Mouse (Mus musculus): Measurements from ENCODE around the gene Selp. TPM values are rescaled to one million over a fixed set of nuclear protein-coding genes. Genes with fewer than 3 reads are reported as not detected.

Gene Selp
- total and polyA plus RNA-seq, 3 experiments, result not detected

DNA sequence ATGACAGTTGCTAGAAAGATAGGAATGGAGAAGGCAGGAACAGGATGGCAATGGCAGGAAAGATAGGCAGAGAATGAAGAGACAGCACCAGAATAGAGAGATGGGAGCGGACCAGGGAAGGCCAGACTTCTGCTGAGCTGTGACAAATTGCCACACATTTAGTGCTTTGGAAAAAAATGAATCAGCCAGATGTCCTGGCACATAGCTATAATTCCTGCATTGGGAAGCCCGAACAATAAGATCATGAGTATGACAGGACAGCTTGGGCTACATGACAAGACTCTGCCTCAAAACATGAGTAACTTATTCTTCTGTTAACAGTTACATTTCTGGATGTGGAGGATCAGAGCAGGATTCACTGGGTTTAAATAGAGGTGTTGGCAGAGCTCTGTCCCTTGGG is 44.7 kb downstream of the Selp start:
- no peak for TF ChIP-seq MEF2A (IDR thresholded peaks at IDR 0.05; ENCODE audit: extremely low read depth, insufficient replicate concordance, low read depth, low read length, poor library complexity, severe bottlenecking)
- no peak for TF ChIP-seq USF1 (IDR thresholded peaks at IDR 0.05; ENCODE audit: low read depth, low read length)
- TF ChIP-seq RCOR1 (IDR thresholded peaks at IDR 0.05; ENCODE audit: low read depth, low read length), result no peak
- TF ChIP-seq HCFC1 (IDR thresholded peaks at IDR 0.05; ENCODE audit: low read depth, low read length), result no peak
- TF ChIP-seq NELFE (IDR thresholded peaks at IDR 0.05; ENCODE audit: low read depth, low read length), result no peak
- TF ChIP-seq MYC (IDR thresholded peaks at IDR 0.05; ENCODE audit: low read depth, low read length), result no peak
- TF ChIP-seq ZC3H11A (IDR thresholded peaks at IDR 0.05; ENCODE audit: low read depth, low read length), result no peak
- TF ChIP-seq POLR2AphosphoS5 (IDR thresholded peaks at IDR 0.05; ENCODE audit: borderline replicate concordance, low read depth, low read length), result no peak
- no peak for TF ChIP-seq MAFK (IDR thresholded peaks at IDR 0.05; ENCODE audit: borderline replicate concordance, low read depth, low read length)
- TF ChIP-seq SIN3A (IDR thresholded peaks at IDR 0.05; ENCODE audit: low read length), result no peak
- no peak for TF ChIP-seq SMC3 (IDR thresholded peaks at IDR 0.05; ENCODE audit: low read depth, low read length)
- no peak for TF ChIP-seq TCF12 (IDR thresholded peaks at IDR 0.05; ENCODE audit: low read depth, low read length)
- no peak for TF ChIP-seq UBTF (IDR thresholded peaks at IDR 0.05; ENCODE audit: borderline replicate concordance, insufficient read depth, low read depth, low read length)
- no peaks in the 10 kb centered on the region for H3K79me2 ChIP-seq (ENCODE audit: control insufficient read depth, insufficient read depth, low read length, poor library complexity)
- DNase-seq (ENCODE audit: low read depth, low spot score), result no peak
- no peak overlapping the region for H3K9ac ChIP-seq (ENCODE audit: control insufficient read depth, low read depth, low read length, poor library complexity, severe bottlenecking)
- H3K4me1 ChIP-seq (ENCODE audit: control insufficient read depth in 1 of 2, insufficient read depth in 2 of 2, low read length in 2 of 2), result no peaks in the 10 kb centered on the region
- H3K36me3 ChIP-seq (ENCODE audit: control insufficient read depth in 1 of 2, insufficient read depth in 2 of 2, low read length in 2 of 2), result no peaks in the 10 kb centered on the region
- no peak overlapping the region for H3K27ac ChIP-seq (ENCODE audit: control insufficient read depth, low read depth, low read length)
- peaks cover 0 to 9% of the 10 kb centered on the region in 2 experiments for H3K27me3 ChIP-seq (ENCODE audit: control insufficient read depth in 1 of 2, insufficient read depth in 2 of 2, low read length in 2 of 2)
- no peaks in the 10 kb centered on the region for H3K9me3 ChIP-seq (replicated peaks; ENCODE audit: insufficient read depth, low read length)
- H3K4me3 ChIP-seq (ENCODE audit: control insufficient read depth in 1 of 2, insufficient read depth in 1 of 2, low read depth in 2 of 2, low read length in 2 of 2), result no peak overlapping the region

DNA sequence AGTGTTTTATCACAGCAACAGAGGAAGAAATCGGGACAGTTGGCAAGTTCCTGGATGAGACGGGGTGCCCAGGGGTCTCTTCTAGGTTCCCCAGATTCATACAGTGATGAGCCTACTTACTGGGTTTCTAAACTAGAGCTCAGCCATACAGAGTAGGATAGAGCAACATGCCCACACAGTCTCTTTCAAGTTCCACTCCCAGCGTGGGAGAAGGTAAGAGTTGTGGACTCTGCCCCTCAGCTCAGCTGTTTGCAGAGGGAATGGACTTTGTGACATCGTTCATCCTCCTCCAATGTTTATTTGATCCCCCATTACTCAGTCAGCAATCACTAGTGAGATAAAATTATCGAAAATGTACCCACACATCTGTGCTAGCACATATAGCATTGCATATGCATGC is 47.7 kb downstream of the Selp start:
- no peak overlapping the region for H3K4me3 ChIP-seq (ENCODE audit: control insufficient read depth in 1 of 2, insufficient read depth in 1 of 2, low read depth in 2 of 2, low read length in 2 of 2)
- no peaks in the 10 kb centered on the region for H3K79me2 ChIP-seq (ENCODE audit: control insufficient read depth, insufficient read depth, low read length, poor library complexity)
- no peak for TF ChIP-seq MYB (IDR thresholded peaks at IDR 0.05; ENCODE audit: low read depth, low read length)
- TF ChIP-seq ZKSCAN1 (IDR thresholded peaks at IDR 0.05; ENCODE audit: low read depth, low read length), result no peak
- no peak for TF ChIP-seq POLR2AphosphoS5 (IDR thresholded peaks at IDR 0.05; ENCODE audit: borderline replicate concordance, low read depth, low read length)
- TF ChIP-seq GABPA (IDR thresholded peaks at IDR 0.05; ENCODE audit: low read depth, low read length), result no peak
- no peak for TF ChIP-seq MAFK (IDR thresholded peaks at IDR 0.05; ENCODE audit: borderline replicate concordance, low read depth, low read length)
- no peak for TF ChIP-seq BHLHE40 (IDR thresholded peaks at IDR 0.05; ENCODE audit: borderline replicate concordance, low read depth, low read length)
- TF ChIP-seq TBP (IDR thresholded peaks at IDR 0.05; ENCODE audit: low read depth, low read length), result no peak
- TF ChIP-seq TAL1 (IDR thresholded peaks at IDR 0.05; ENCODE audit: low read length), result no peak
- no peak for TF ChIP-seq POLR2AphosphoS2 (IDR thresholded peaks at IDR 0.05; ENCODE audit: low read length)
- TF ChIP-seq GATA1 (IDR thresholded peaks at IDR 0.05; ENCODE audit: low read depth, low read length), result no peak
- no peaks in the 10 kb centered on the region for H3K4me1 ChIP-seq (ENCODE audit: control insufficient read depth in 1 of 2, insufficient read depth in 2 of 2, low read length in 2 of 2)
- H3K27ac ChIP-seq (ENCODE audit: control insufficient read depth, low read depth, low read length), result no peak overlapping the region
- no peak for DNase-seq (ENCODE audit: low read depth, low spot score)
- peaks cover 0 to 7% of the 10 kb centered on the region in 2 experiments; a peak in 3 of 4 replicates for H3K27me3 ChIP-seq (ENCODE audit: control insufficient read depth in 1 of 2, insufficient read depth in 2 of 2, low read length in 2 of 2)
- no peaks in the 10 kb centered on the region for H3K9me3 ChIP-seq (replicated peaks; ENCODE audit: insufficient read depth, low read length)
- no peaks in the 10 kb centered on the region for H3K36me3 ChIP-seq (ENCODE audit: control insufficient read depth in 1 of 2, insufficient read depth in 2 of 2, low read length in 2 of 2)
- no peak overlapping the region for H3K9ac ChIP-seq (ENCODE audit: control insufficient read depth, low read depth, low read length, poor library complexity, severe bottlenecking)

All from MEL (cell line).